Mouse (Mus musculus) T-helper 1 cell (primary cell): ENCODE measurements around the gene Clasrp.

Source experiments
- in situ Hi-C: fragments of 300-600 bp; cut with MboI, MseI; formaldehyde crosslinking; loops from one replicate; pipeline ENCODE4 v1.15.1; 2025; ENCODE audit warnings: high pct_unique_total_duplicates

Gene Clasrp

GRCm38 (mm10) chr7:19563884-19564283, 40.4 kb downstream of the Clasrp start:
- in situ Hi-C loops = no loop called here

- in situ Hi-C loops = no loop called here
Observed at GRCm38 (mm10) chr7:19562643-19563410, 41.5 kb downstream of the Clasrp start, which contains the start of gene Ppp1r37. Ppp1r37 (minus strand) TSS chr7:19563076.

GRCm38 (mm10) chr7:19561765-19562642, 42.3 kb downstream of the Clasrp start:
- in situ Hi-C loops = no loop called here

DNA sequence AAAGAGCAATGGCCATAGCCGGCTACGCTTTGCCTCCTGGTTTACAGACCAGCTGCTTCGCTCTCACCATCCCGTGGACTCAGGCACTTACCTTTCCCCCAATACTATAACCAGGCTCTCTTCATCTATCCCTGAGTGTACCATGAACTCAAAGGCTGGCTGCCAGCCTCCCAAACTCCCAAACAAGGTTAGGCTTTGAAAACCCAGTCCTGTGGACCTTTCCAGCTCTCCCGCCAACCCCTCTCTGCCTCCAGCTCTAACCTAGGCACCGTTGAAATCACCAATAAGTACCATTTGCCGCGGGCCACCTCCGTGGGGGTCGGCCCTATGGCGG, 42.9 kb downstream of the Clasrp start:
- in situ Hi-C loops = no loop called here

GRCm38 (mm10) chr7:19560491-19561260, 43.6 kb downstream of the Clasrp start:
- in situ Hi-C loops = no loop called here

DNA sequence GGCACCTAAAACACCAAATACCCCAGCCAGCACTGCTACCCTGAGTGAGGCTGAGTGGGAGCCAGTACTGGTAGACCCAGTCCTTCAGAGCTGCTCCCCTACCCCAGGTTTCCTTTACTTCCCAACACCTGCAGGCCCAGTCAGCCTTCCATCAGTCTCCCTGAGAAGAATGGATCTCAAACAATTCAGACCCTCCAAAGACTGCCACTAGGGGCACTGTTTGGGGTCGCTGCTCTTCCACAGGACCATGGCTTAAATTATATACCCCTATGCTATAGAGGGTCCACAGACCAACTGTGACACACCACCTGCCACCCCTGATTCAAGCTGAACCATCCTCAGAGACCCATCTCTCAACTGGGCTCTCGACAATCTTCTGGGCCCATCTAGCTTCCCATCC, 45.3 kb downstream of the Clasrp start:
- in situ Hi-C loops = no loop called here

DNA sequence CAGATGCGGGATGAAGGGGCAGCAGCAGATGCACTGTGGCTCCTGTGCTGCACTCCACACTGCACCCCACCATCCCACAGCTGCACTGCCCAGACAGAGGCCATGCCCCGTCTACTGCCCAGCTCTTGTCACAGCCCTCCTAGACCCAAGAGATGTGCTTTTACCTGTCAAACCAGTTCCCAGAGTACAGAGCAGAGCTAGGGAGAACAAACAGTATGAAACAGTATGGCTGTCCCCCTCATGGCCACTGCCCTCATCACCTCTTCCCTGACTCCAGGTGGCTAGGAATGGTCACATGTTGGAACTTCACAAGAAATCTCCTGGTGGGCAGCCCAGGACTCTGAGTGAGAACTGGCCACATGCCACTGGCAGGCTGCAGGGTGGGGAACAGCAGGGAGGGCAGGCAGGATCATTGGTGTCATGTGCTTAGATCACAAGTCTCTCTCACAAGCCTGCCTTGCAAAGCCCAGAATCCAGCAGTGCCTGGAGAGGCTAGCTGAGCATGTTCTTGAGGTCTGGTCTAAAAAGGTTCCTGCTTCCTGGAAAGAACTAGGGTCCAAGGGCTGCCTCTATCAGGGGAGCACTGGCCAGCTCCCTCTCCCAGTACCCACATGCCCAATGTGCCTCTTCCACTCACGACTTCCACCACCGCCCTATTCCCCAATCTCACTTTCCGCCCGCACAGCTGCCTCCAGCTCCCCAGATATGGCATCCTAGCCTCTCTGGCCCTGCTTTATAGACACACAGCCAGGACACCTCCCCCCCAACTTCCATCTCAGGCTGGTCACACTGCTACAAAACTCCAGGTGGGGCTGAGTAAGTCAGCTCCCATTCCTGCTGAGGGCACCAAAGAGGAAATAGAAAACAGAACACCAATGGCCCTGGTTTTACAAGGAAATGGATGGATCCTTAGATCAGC, 46.0 kb downstream of the Clasrp start:
- in situ Hi-C loops = no loop called here

GRCm38 (mm10) chr7:19557086-19557485, 47.2 kb downstream of the Clasrp start:
- in situ Hi-C loops = no loop called here

DNA sequence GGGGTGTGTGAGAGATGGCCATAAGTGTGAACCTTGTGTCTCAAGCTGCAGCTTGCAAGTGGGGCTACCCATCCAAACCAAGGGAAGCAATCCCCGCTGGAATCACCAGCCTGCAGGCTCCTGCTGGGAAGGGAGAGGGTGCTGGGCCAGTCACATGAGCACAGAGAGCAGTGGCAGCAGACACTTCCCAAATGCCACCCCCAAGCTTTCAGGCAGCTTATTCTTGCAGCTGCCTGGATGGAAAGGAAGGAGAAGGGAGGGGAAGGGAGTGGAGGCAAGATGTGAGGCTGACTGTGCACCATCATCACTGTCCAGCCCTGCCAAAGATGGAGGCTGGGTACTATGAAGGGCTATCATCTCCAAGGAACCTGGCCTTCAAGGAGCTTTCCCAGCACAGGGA, 50.1 kb downstream of the Clasrp start:
- in situ Hi-C loops = no loop called here

DNA sequence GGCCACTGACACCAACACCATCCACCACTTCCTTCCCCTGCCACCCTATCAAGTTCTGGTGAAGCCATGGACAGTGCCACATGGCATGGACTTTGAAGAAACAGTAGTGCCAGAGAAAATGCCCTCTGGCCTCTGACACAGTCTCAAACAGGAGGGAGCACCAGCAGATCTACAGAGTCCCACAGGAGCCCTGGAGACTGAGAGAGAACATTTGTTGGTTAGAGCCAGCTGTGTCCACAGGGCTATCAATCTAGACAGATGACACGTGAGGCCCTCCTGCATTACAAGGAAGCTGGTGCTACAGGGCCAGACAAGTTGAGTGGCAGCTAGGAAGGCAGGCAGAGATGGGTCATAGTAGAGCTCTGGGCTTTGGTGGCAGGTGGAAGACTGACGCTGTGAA, 51.8 kb downstream of the Clasrp start:
- in situ Hi-C loops = no loop called here

GRCm38 (mm10) chr7:19551634-19552033, 52.7 kb downstream of the Clasrp start:
- in situ Hi-C loops = no loop called here

DNA sequence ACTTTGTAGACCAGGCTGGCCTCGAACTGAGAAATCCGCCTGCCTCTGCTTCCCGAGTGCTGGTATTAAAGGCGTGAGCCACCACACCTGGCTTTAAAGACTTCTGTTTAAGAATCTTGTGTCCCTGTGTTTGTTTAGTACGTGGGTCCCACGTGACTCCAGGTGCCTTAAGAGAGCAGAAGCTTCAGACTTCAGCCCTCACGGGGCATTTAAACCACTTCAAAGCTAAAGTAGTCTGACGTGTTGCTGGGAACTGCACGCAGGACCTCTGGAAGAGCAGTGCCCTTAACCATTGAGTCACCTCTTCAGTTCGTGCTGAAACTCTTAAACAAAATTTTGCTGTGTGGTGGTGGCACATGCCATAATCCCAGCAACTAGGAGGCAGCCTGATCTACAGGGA, 54.9 kb downstream of the Clasrp start:
- in situ Hi-C loops = no loop called here

DNA sequence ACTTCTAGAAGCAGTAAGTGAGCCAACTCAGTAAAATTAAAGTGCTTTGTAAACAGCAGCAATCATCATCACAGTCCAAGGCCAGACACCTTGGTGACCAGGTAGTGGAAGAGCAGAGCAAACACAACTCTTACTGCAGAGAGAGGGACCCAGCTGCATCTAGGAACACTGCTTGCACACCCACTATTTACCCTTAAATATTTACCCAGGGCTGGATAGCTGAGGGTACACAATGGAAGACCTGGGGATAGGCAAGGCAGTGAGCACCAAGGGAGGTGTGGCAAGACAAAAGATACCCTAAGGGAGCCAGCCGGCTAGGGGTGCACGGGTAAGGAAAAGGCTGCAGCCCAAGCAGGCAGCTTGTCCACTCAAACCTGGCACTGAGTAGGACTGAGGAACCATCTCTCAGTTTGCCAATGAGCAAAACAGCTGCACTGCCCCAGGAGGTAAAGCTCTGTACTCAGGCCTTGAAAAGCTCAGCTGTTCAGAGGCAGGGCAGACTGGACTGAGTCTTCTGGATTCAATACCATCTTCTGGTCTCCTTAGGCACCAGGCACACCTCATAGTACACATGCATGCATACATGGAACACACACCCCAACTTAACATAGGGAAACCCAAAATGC, 56.8 kb downstream of the Clasrp start:
- in situ Hi-C loops = no loop called here

DNA sequence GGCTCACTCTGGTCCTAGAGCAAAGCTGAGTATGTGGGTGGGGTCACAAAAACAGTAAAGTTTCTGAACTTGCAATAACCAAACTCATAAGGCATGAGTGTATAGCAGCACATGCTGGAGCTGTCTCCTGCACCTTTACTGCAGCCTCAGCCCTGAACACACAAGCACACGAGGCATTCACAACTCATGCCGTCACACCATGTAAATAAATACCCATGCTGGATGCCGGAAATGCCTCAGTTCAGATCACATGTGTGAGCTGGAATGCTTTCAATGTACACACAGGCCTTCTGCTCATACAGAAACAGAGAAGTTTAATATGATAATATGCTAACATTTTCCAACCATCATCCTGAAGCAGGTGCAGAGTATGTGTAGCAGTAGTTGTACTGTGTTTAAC, 58.3 kb downstream of the Clasrp start:
- in situ Hi-C loops = no loop called here

GRCm38 (mm10) chr7:19543584-19543983, 60.7 kb downstream of the Clasrp start:
- in situ Hi-C loops = no loop called here

- in situ Hi-C loops = no loop called here
Observed at GRCm38 (mm10) chr7:19542155-19542691, 62.1 kb downstream of the Clasrp start.

GRCm38 (mm10) chr7:19541681-19542154, 62.6 kb downstream of the Clasrp start:
- in situ Hi-C loops = no loop called here

DNA sequence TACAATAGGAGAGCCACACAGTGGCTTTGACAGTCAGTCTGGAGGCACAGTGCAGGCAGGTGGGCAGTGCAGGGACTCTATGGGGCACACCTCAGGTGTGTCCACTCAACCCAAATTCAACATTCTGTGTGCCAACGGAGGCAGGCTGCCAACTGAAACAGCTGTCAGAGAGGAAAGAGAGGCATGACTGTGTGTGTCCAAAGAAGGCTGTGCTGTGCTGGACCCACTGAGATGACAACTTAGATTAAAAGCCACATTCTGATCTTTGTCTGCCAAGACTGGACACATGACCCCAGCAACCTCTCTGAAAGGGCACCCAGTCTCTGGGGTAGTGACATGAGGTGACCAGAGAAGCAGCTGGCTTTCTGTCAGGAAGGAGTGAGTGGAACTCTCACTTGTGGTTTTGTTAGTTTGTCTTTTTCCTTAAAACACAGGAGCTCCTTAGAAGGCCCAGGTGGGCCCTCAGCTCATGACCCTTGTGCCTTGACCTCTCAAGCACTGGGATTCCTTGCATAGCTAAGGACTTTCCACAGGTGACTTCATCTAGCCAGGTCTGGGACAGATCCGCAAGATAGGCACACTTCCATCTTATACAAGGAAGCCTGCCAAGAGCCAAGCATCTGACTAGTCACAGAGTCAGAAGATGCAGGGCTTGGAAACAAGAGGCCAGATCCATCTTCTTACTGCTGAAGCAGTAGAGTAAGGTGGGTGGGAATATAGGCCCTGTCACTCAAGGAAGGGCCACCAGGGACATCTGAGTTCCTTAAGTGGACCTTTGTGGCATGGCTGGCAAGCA, 63.3 kb downstream of the Clasrp start:
- in situ Hi-C loops = no loop called here

DNA sequence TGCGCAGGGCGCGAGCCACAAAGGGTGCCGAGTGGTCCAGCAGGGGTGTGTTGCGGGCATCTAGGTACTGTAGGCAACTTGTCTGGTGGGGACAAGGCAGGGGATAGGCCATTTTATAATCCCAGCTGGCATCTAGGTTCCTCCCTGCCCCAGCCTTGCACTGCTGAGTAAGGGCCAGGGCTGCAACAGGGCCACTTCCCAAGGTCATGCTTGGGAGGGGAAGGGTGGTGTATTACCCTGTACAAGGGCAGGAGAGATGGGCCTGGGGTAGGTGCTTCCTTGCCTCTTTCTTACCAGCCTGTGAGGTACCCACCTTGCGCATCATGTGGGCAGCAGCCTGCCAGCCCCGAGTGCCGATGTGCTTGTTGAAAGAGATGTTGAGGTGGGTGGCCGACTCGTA, 69.6 kb downstream of the Clasrp start:
- in situ Hi-C loops = no loop called here
